Mouse (Mus musculus) T-helper 1 cell (primary cell): ENCODE measurements around the gene Rras2.

Experiments used
- in situ Hi-C: fragments of 300-600 bp; cut with MboI, MseI; formaldehyde crosslinking; loops from one replicate; pipeline ENCODE4 v1.15.1; 2025; ENCODE audit warnings: high pct_unique_total_duplicates

Rras2 gene

GRCm38 (mm10) chr7:114114976-114115375 is 2.6 kb downstream of the Rras2 start:
- in situ Hi-C loops: no loop called here

DNA sequence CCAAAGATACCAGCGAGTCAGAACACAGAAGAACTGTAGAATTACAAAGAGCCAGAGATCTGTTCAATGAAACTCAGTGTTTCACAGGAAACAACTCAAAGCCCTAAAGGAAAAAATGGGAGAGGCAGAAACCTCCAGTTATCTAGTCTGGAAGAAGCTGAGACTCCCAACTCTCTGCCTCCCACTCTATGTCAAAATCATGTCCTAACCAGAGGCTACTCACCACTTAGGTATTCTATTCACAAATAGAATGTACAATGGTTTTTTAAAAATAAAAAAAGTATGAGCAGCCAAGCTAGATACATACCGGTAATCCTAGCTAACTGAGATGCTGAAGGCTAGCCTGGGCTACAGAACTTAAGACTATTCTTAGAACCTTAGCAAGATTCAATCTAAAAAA is 3.3 kb downstream of the Rras2 start:
- in situ Hi-C loops: no loop called here

DNA sequence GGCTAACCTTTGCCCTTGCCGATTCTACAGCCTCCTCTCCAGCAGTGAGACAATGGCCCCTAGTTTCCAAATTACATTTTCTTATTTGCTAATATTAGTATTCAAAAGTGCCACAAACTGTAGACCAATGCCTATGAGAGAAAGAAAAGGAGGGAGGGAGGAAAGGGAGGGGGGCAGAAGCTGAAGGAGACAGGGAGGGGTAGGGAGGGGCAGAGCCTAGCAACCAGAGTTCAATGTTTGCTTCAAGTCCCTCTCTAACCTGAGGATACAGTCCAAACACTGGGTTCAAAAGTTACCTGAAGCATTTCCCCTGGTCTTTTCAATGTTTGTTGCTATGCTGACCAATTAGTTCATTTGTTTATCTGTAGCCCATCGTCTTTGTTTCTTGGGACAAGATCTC is 7.1 kb downstream of the Rras2 start:
- in situ Hi-C loops: no loop called here

- in situ Hi-C loops: no loop called here
Measured at GRCm38 (mm10) chr7:114105886-114106285, 11.7 kb downstream of the Rras2 start.

DNA sequence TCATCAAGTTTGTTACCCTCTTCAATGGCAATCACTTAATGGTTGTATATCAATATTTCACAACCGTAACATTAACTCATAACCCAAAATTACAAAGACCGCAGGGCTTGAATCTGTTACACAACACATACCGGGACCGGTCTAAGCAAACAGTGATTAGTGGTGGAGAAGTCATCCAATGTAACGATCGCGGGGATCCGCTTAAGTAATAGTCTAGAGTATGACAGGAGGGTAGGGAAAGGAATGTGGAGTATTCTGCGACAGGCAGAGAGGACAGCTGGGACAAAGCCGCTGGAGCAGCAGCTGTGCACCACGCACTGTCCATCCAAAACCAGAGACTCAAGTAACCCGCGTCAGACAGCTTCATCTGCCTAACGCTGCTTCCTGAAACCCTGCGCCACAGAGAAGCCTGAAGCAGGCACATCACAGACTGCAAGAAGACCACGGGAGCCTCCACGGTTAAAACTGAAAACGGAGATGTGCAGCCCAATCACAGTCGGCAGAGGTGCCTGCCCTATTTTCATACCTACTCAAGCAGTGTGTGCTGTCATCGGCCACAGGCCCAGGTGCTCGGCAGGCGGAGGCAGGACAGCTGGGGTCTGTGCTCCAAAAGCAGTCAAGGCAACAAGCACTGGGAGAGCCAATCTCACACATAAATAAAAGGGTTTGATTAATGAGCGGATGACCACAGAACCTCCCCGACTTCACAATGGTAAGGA is 13.8 kb downstream of the Rras2 start:
- in situ Hi-C loops: no loop called here

GRCm38 (mm10) chr7:114103152-114103551 is 14.4 kb downstream of the Rras2 start:
- in situ Hi-C loops: no loop called here

- in situ Hi-C loops: no loop called here
Measured at GRCm38 (mm10) chr7:114102609-114103008, 15.0 kb downstream of the Rras2 start.

- in situ Hi-C loops: no loop called here
Measured at GRCm38 (mm10) chr7:114101412-114101811, 16.2 kb downstream of the Rras2 start.

DNA sequence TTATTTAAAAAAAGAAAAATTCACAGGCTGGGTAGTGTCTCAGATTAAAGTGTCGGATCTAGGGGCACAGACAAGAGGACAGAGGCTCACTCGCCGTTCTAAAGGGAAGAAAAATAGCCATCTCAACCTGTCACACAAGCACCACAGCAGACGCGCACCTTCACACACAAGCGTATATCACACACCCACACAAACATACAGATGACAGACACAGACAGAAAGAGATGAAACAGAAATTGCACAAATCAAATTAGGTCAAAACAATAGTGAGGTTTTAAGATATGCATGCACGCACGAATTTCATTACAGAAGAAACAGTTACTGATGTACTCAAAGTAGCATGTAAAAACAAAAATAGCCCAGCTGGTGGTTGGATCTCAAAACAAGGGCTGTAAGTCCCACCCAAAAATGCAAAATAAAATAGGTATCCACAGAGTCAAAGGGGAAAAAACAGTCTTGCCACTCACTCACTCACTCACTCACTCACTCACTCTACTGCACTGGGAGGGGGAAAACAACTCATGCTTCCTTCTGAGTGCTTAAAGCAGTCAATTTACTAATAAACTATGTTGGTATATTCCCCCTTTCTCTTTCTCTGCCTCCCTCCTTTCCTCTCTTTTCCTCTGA is 23.9 kb downstream of the Rras2 start:
- in situ Hi-C loops: loop anchor here (25.0 kb wide), 1 partner anchor 394 kb away; no protein-coding TSS in a partner anchor

DNA sequence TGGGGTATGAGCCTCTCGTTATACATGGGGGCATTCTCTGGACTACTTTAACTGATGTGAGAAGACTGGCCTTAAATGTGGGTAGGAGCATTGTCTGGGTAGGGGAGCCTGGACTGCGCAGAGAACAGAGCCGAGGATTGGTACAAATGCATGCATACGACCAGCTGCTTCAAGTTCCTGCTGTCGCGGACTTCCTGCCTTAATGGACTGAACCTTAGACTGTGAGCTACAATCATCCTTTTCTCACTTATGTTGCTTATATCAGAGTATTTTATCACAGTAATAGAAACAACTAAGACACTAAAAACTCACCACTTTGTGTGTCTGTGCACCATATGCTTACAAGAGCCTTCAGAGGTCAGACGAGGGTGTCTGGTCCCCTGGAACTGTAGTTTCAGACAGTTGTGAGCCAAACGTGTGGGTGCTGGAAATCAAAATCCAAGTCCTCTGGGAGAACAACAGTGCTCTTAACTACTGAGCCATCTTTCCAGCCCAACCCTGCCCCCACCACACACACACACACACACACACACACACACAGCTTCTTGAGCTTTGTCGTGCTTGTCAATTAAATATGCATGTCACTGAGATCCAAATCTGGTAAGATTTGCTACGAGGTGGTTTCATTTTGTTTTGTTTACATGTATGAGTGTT is 26.6 kb downstream of the Rras2 start:
- in situ Hi-C loops: loop anchor here (25.0 kb wide), 1 partner anchor 396 kb away; no protein-coding TSS in a partner anchor

- in situ Hi-C loops: loop anchor here (25.0 kb wide), 1 partner anchor 397 kb away; no protein-coding TSS in a partner anchor
Measured at GRCm38 (mm10) chr7:114090231-114090630, 27.4 kb downstream of the Rras2 start.

DNA sequence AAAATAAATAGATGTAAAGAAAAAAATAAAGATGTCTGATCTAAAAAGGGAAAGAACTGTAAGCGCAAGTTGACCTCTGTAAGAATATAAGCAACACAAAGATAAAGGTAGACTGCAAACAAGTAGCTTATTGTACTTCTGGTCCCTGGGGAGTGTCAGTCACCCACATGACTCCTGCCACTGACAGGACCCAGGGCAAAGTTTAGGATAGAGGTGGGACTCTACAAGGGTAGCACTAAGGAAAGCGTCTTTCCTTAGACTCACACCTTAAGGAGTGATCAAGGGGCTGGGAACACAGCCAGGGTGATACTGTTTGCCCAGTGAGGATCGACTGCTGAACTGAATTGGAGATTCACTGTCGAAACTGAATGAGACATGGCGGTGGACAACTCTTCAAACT is 28.7 kb downstream of the Rras2 start:
- in situ Hi-C loops: loop anchor here (25.0 kb wide), 1 partner anchor 398 kb away; no protein-coding TSS in a partner anchor

DNA sequence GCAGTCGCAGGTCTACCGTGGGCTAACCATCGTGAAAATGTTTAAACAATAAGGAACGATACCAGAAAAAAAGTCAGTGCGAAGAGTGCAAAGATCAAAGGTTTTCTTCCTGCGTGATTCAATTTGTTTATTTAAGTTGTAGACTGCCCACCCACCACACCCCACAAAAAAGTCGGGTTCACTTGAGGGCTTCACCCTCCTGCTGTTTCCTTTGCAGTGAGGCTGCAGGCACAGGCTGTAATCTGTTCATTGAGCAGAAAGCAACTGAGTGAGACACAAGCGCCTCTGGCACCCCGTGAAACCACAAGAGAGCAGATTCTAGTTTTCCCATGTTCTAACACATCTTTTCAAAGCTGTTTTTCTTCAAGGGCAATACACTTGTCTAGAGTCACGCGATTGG is 29.6 kb downstream of the Rras2 start:
- in situ Hi-C loops: loop anchor here (25.0 kb wide), 1 partner anchor 399 kb away; no protein-coding TSS in a partner anchor

DNA sequence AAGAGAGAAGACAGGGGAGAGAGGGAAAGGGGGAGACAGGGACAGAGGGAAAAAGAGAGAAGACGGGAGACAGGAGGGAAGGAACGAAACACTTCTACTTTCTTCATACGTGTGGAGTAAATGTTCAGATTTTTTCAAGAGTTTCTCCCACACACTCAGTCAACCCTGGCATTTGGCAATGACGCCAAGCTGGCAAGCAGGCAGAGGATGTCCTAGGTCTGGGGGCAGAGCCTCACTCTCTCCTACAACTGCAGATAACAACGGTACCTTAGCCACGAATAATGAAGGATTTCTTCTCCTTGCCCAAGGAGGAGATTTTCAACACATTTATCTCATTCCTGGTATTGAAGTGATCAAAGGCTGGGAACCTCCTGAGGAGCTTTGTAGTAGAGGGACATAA is 30.2 kb downstream of the Rras2 start:
- in situ Hi-C loops: loop anchor here (25.0 kb wide), 1 partner anchor 400 kb away; no protein-coding TSS in a partner anchor

GRCm38 (mm10) chr7:114086021-114086710 is 31.4 kb downstream of the Rras2 start:
- in situ Hi-C loops: loop anchor here (25.0 kb wide), 1 partner anchor 401 kb away; no protein-coding TSS in a partner anchor

- in situ Hi-C loops: loop anchor here (25.0 kb wide), 1 partner anchor 404 kb away; no protein-coding TSS in a partner anchor
Measured at GRCm38 (mm10) chr7:114083760-114084159, 33.8 kb downstream of the Rras2 start.

- in situ Hi-C loops: loop anchor here (25.0 kb wide), 1 partner anchor 404 kb away; no protein-coding TSS in a partner anchor
Measured at GRCm38 (mm10) chr7:114083088-114083487, 34.5 kb downstream of the Rras2 start.

DNA sequence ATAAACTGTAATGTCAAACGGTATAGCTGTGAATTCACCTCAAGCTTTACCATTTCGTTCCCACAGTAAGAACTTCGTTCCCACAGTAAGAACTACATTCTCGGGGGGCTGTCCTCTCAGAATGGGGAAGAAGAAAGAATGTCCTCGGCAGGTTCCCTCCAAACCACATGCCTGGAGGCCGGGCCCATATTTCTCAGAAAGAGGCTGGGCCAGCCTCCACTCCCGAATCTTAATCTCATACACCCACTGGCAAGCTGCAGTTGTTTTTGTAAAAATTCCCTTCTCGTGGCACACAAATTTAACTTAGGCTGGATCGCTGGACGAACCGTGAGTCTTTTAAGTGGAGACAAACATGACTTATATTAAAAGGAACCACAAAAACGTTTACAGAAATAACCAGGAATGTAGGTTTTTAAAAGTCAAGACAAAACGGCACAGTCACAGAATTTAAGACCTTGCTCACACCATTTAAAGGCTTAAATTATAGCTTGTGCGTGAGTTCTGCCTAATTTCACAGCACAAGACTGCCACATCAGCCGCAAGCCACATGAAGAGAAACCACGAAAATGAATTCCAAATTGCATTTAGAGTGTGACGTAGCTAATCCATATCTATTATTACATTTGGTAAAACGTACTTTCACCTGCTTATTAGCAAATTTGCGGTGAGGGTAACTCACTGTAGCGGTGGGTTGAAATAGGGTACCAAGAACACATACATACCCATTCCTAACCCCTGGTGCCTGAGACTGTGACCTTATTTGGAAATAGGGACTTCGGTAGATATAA is 35.8 kb downstream of the Rras2 start:
- in situ Hi-C loops: loop anchor here (25.0 kb wide), 1 partner anchor 405 kb away; no protein-coding TSS in a partner anchor

DNA sequence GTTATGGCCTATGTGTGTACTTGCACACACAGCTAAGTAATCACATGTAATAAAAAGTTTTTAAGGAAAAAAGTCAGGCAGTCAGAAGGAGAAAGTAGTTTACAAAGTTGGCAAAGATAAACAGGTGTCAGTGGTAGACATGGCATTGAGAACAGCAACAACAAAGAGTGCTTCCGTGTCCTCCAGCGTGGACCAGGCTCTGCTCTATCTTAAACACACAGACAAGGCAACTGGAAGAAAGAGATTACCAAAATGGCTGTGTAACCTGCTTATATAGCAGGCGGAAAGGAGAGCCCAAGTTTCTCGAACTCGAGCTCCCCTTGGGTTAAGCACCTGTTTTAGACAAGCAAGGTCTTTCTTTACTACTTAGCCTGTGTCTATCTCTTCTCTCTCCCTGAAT is 37.3 kb downstream of the Rras2 start:
- in situ Hi-C loops: loop anchor here (25.0 kb wide), 1 partner anchor 407 kb away; no protein-coding TSS in a partner anchor

DNA sequence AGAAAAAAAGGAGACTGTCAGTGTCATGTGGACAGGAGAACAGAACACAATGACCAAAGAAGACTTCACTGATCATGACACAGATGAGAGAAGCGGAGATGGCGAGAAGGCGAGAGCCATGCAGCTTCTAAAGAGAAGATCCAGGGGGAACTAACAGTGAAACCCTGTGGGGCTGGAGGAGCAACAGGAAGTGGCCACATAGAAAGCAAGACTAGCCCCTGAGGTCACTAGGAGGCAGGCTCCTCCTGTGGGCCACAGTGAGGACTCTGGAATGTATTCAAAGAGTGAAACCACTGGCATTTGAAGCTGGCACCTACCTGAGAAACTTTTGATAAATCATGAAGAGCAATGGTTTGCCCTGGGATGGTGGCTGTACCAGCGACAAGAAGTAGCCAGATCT is 38.2 kb downstream of the Rras2 start:
- in situ Hi-C loops: loop anchor here (25.0 kb wide), 1 partner anchor 408 kb away; no protein-coding TSS in a partner anchor

- in situ Hi-C loops: no loop called here
Measured at GRCm38 (mm10) chr7:114074595-114074994, 43.0 kb downstream of the Rras2 start.
